Mouse (Mus musculus) bone marrow macrophage, adult 2 months (primary cell): ENCODE measurements around the gene Col4a3. TPM values are rescaled to one million over a fixed set of nuclear protein-coding genes. Genes with fewer than 3 reads are reported as not detected.
A peak's percentile ranks its signal among the peaks of the same experiment; 100 is the strongest.

ENCODE experiments used
- H3K27ac ChIP-seq: 2 replicates; pipeline ENCODE4 v1.5.1; 2012; ENCODE audit warnings: low read depth, low read length; ENCODE audit not compliant: insufficient read depth
- H3K4me1 ChIP-seq: 2 replicates; pipeline ENCODE4 v1.6.1; 2012; ENCODE audit warnings: low read length; ENCODE audit not compliant: control insufficient read depth, insufficient read depth
- H3K4me3 ChIP-seq: 2 replicates; pipeline ENCODE4 v1.5.1; 2012; ENCODE audit warnings: mild to moderate bottlenecking, low read length, moderate library complexity; ENCODE audit not compliant: insufficient read depth
- CTCF ChIP-seq: IDR thresholded peaks from 2 replicates; pipeline ENCODE4 v1.5.1; 2012; ENCODE audit warnings: low read depth, mild to moderate bottlenecking, low read length, moderate library complexity
- POLR2A ChIP-seq: IDR thresholded peaks from 2 replicates; pipeline ENCODE4 v1.6.1; 2012; ENCODE audit warnings: mild to moderate bottlenecking, low read depth, low read length, borderline replicate concordance
- polyA plus RNA-seq: library from polyadenylated mRNA; stranded (reverse); fragments of >200 nt; gene quantifications from 2 replicates; pipeline ENCODE4 v1.2.4, GENCODE M21; 2012; ENCODE audit not compliant: missing spikeins, insufficient read depth, insufficient read length

The Col4a3 gene
- polyA plus RNA-seq, 1 experiment: not detected

DNA sequence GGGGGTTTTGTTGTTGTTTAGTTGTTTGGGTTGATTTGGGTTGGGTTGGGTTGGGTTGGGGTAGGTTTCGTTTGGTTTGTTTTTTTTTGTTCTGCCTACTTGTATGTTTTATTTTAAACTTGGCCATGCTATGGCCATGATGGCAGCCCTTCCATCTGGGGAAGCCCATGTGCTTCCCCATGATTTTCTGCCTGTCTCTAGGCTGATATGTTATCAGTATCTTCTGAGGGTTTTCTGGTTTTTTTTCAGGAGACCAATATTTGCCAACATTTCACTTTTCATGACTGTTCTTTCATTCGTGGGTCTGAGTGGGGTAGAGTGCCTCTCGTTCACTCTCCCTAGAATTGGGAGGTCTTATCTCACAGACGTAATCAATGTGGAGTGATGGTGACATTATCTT lies 40.9 kb downstream of the Col4a3 start:
- TF ChIP-seq CTCF (no peak), POLR2A (no peak)

DNA sequence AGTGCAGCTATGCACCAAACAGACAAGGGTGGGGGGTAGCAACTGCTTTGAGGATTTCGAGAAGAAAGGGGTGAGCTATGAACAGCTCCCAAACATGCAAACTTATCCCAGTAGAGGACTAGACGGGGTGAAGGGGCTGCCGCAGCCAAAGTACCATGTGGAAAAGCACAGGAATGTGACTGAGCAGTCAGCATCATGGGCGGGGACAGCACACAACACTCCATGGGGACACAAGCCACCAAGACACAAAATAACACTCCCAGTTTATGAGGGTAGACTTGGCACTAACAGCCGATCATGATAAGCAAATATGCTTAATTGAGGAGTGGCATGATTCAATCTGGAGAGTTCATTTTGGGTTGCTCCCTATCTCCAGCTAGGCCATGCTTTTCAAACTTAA lies 42.8 kb downstream of the Col4a3 start:
- no peak overlapping the region for H3K27ac ChIP-seq
- no peaks in the 10 kb centered on the region for H3K4me1 ChIP-seq
- H3K4me3 ChIP-seq: no peak overlapping the region
- TF ChIP-seq POLR2A: no peak

More for the DNA sequence above, 40.9 kb downstream of the Col4a3 start:
- Histone ChIP-seq H3K4me3 (no peak overlapping the region), H3K4me1 (no peaks in the 10 kb centered on the region), H3K27ac (no peak overlapping the region)

- Histone ChIP-seq H3K4me1 (no peaks in the 10 kb centered on the region), H3K4me3 (no peak overlapping the region), H3K27ac (no peak overlapping the region)
- TF ChIP-seq POLR2A (no peak), CTCF (no peak)
These were observed 44.6 kb downstream of the Col4a3 start for GRCm38 (mm10) chr1:82631169-82631792.

- TF ChIP-seq CTCF (no peak), POLR2A (no peak)
These were observed 48.0 kb downstream of the Col4a3 start for GRCm38 (mm10) chr1:82634545-82635253.

DNA sequence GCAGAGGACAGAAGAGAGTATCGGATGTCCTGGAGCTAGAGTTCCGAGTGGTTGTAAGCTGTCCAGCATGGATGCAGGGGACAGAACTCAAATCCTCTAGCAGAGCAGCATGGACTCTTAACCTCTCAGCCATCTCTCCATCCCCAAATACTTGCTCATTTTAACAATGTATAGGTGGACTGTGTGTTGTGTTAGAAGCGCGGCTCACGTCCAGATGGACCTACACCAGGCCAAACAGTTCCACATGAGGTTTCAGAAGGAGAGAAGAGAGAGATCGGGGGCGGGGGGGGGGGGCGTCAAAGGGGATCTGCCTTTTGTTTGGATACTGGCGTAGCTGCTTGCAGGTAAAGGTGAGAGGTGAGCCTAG lies 48.5 kb downstream of the Col4a3 start:
- no peak for TF ChIP-seq CTCF
- no peak for TF ChIP-seq POLR2A
- no peaks in the 10 kb centered on the region for H3K4me1 ChIP-seq
- H3K27ac ChIP-seq: no peak overlapping the region
- no peak overlapping the region for H3K4me3 ChIP-seq

More at GRCm38 (mm10) chr1:82634545-82635253, 48.0 kb downstream of the Col4a3 start:
- no peaks in the 10 kb centered on the region for H3K4me1 ChIP-seq
- no peak overlapping the region for H3K4me3 ChIP-seq
- no peak overlapping the region for H3K27ac ChIP-seq

GRCm38 (mm10) chr1:82636321-82636720 lies 49.6 kb downstream of the Col4a3 start:
- Histone ChIP-seq H3K4me1 (no peaks in the 10 kb centered on the region), H3K4me3 (no peak overlapping the region), H3K27ac (no peak overlapping the region)
- TF ChIP-seq POLR2A: no peak

GRCm38 (mm10) chr1:82637414-82637813 lies 50.7 kb downstream of the Col4a3 start:
- Histone ChIP-seq H3K4me1 (no peaks in the 10 kb centered on the region), H3K4me3 (no peak overlapping the region), H3K27ac (no peak overlapping the region)
- TF ChIP-seq CTCF (no peak), POLR2A (no peak)

GRCm38 (mm10) chr1:82638428-82638827 lies 51.7 kb downstream of the Col4a3 start:
- no peak overlapping the region for H3K27ac ChIP-seq
- no peak for TF ChIP-seq CTCF
- no peak for TF ChIP-seq POLR2A
- no peak overlapping the region for H3K4me3 ChIP-seq
- no peaks in the 10 kb centered on the region for H3K4me1 ChIP-seq

- H3K4me1 ChIP-seq: no peaks in the 10 kb centered on the region
- peak; percentile 97 for TF ChIP-seq CTCF
- no peak for TF ChIP-seq POLR2A
- H3K4me3 ChIP-seq: 0 out of 2 replicates have a peak overlapping the region, but pooled peaks have one; percentile 11
- H3K27ac ChIP-seq: no peak overlapping the region
These were observed 54.7 kb downstream of the Col4a3 start for GRCm38 (mm10) chr1:82641316-82641987.

GRCm38 (mm10) chr1:82647989-82648388 lies 61.3 kb downstream of the Col4a3 start:
- TF ChIP-seq CTCF: no peak
- no peak for TF ChIP-seq POLR2A
- no peaks in the 10 kb centered on the region for H3K4me1 ChIP-seq
- H3K4me3 ChIP-seq: no peak overlapping the region
- no peak overlapping the region for H3K27ac ChIP-seq

DNA sequence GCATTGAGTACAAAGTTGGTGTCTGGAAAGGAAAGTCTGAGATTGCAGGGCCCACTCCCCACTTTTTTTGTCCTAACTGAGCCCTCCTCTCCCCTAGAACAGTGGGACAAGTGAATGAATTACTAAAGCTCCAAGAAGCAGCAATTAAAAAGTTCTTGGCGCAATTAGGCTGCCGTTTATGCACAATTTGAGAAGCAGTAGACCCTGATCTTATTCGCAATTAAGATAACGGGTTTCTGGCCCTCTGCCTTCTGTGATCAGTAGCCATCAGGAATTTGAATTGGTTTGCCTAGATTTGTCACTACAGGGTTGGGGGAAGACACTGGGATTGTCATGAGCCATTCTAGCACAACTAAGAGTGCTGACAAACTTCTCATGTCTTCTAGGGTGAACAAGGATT lies 64.1 kb downstream of the Col4a3 start:
- no peak for TF ChIP-seq CTCF
- no peak for TF ChIP-seq POLR2A
- H3K27ac ChIP-seq: no peak overlapping the region
- H3K4me1 ChIP-seq: peaks cover 9% of the 10 kb centered on the region
- H3K4me3 ChIP-seq: no peak overlapping the region
